Comparison of ENCODE assay signal across 7 mouse cellular contexts in the genomic region with DNA sequence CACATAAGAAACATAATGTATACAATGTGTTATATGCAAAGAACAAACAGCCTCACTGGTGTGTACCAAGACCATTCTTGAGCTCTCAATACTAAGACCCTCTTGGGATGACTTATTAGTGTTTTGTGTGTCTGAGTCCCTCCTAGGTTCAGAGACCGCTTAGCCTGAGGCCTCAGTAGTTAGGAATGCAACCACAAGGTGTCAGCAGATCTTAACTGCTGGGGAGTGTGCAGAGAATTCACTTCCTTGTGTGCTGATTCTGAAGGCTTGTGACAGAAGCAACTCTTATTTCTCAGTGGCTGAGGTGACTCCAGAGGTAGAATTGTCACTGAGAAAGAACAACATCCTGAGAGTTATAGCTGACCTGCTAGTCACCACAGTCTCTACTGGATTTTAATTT.
A peak's percentile ranks its signal among the peaks of the same experiment; 100 is the strongest.
DNase-seq lines count a peak whose midpoint lies in the region; ATAC-seq and TF ChIP-seq lines count a peak whose summit lies in the region.
"Not testable (repeated sequence)": the region's sequence is repeated elsewhere in the genome, so short reads cannot be mapped to it uniquely, and the experiment has no call there.

No protein-coding gene starts in this region.

- H3K27ac ChIP-seq in CH12.LX (ENCODE audit: insufficient read depth, low read depth); hindbrain, embryonic 11.5 days (ENCODE audit: low read depth, low read length); layer of hippocampus, adult 2 months; midbrain, embryonic 16.5 days (ENCODE audit: low read length); stomach, postnatal 0 days (replicated peaks): not testable (repeated sequence)

- ATAC-seq in hindbrain, embryonic 11.5 days (ENCODE audit: low FRiP score); stomach, postnatal 0 days (ENCODE audit: low FRiP score, low TSS enrichment): not testable (repeated sequence)
- ATAC-seq in megakaryocyte progenitor cell, adult 5-6 weeks (replicated peaks; ENCODE audit: poor library complexity), result peak; percentile 77
- peak; percentile 68; the same call in 1 of the 2 replicates for ATAC-seq in midbrain, embryonic 16.5 days

- peak; percentile 16 for DNase-seq in CH12.LX (ENCODE audit: extremely low read depth)
- peak; percentile 3 for DNase-seq in embryo, embryonic 11 days
- DNase-seq in hindbrain, embryonic 11.5 days (ENCODE audit: low spot score), result peak; percentile 11
- not testable (repeated sequence) for DNase-seq in layer of hippocampus, adult 2 months (ENCODE audit: low spot score in 2 of 2); stomach, postnatal 0 days (ENCODE audit: low spot score)

- not testable (repeated sequence) for H3K79me2 ChIP-seq in CH12.LX (replicated peaks; ENCODE audit: control insufficient read depth, extremely low read depth, insufficient read depth, poor library complexity, severe bottlenecking)

- not testable (repeated sequence) for H3K9ac ChIP-seq in CH12.LX (ENCODE audit: insufficient read depth, low read depth); hindbrain, embryonic 11.5 days (ENCODE audit: low read depth, low read length); midbrain, embryonic 16.5 days (ENCODE audit: low read depth, low read length); stomach, postnatal 0 days (ENCODE audit: low read length)

- dilution Hi-C loops in CH12.LX (cut with MboI; ENCODE audit: extremely low pct_ligation_motif_present, extremely low pct_unique_long_range_greater_than_20kb, low sequenced_read_pairs), result not testable (repeated sequence)

- H3K27me3 ChIP-seq in CH12.LX (replicated peaks); hindbrain, embryonic 11.5 days (ENCODE audit: control insufficient read depth, insufficient read depth, low read length); midbrain, embryonic 16.5 days (ENCODE audit: control insufficient read depth, insufficient read depth, low read depth, low read length); stomach, postnatal 0 days (ENCODE audit: control insufficient read depth, insufficient read depth, low read length): not testable (repeated sequence)

- TF ChIP-seq RAD21 in CH12.LX (IDR thresholded peaks at IDR 0.05; ENCODE audit: low read depth, low read length), result not testable (repeated sequence)

- not testable (repeated sequence) for H3K4me3 ChIP-seq in CH12.LX (replicated peaks in 1 of 3; ENCODE audit: low read depth in 2 of 3, low read length in 2 of 3, poor library complexity in 1 of 3); hindbrain, embryonic 11.5 days (ENCODE audit: low read depth, low read length); layer of hippocampus, adult 2 months; midbrain, embryonic 16.5 days (ENCODE audit: low read depth, low read length); stomach, postnatal 0 days (ENCODE audit: low read depth, low read length)

- not testable (repeated sequence) for H3K4me1 ChIP-seq in CH12.LX (ENCODE audit: control insufficient read depth in 1 of 2, insufficient read depth in 2 of 2); hindbrain, embryonic 11.5 days (replicated peaks; ENCODE audit: control insufficient read depth, insufficient read depth, low read length); midbrain, embryonic 16.5 days (ENCODE audit: control insufficient read depth, insufficient read depth, low read length); stomach, postnatal 0 days (replicated peaks; ENCODE audit: control insufficient read depth, insufficient read depth)

- in situ Hi-C loops in CH12.LX (cut with MboI; ENCODE audit: low pct_ligation_motif_present, low pct_unique_long_range_greater_than_20kb, low sequenced_read_pairs), result not testable (repeated sequence)

- TF ChIP-seq EP300 in CH12.LX (IDR thresholded peaks at IDR 0.05; ENCODE audit: low read length); stomach, postnatal 0 days (optimal IDR thresholded peaks at IDR 0.05): not testable (repeated sequence)

- not testable (repeated sequence) for H3K36me3 ChIP-seq in CH12.LX (replicated peaks in 1 of 2; ENCODE audit: control insufficient read depth in 1 of 2, insufficient read depth in 1 of 2, low read length in 1 of 2); hindbrain, embryonic 11.5 days (ENCODE audit: control insufficient read depth, insufficient read depth, low read length); midbrain, embryonic 16.5 days (ENCODE audit: control insufficient read depth, insufficient read depth, low read length); stomach, postnatal 0 days (ENCODE audit: control insufficient read depth, insufficient read depth, low read length)

- 42% methylated on average over 1 of the region's 1 CpGs for WGBS in hindbrain, embryonic 11.5 days
- 25% methylated on average over 1 of the region's 1 CpGs for WGBS in midbrain, embryonic 16.5 days
- WGBS in stomach, postnatal 0 days, result 13% methylated on average over 1 of the region's 1 CpGs

- H3K4me2 ChIP-seq in CH12.LX (ENCODE audit: insufficient read depth, low read depth, poor library complexity, severe bottlenecking); hindbrain, embryonic 11.5 days (replicated peaks; ENCODE audit: low read depth, low read length); midbrain, embryonic 16.5 days (ENCODE audit: low read length); stomach, postnatal 0 days (replicated peaks; ENCODE audit: low read depth): not testable (repeated sequence)

- not testable (repeated sequence) for H3K9me3 ChIP-seq in CH12.LX (replicated peaks; ENCODE audit: low read length); hindbrain, embryonic 11.5 days (ENCODE audit: control insufficient read depth, low read length); midbrain, embryonic 16.5 days (replicated peaks; ENCODE audit: control insufficient read depth, low read length, poor library complexity, severe bottlenecking); stomach, postnatal 0 days (ENCODE audit: control insufficient read depth, low read length)

- TF ChIP-seq CTCF in CH12.LX (conservative IDR thresholded peaks at IDR 0.05 in 1 of 2, IDR thresholded peaks at IDR 0.05 in 1 of 2; ENCODE audit: low read depth in 2 of 2, low read length in 2 of 2), result peak in 1 of 2 experiments; percentile 36; a peak in 2 of 4 replicates
- TF ChIP-seq CTCF in layer of hippocampus, adult 2 months (conservative IDR thresholded peaks at IDR 0.05), result peak; percentile 44
- TF ChIP-seq CTCF in stomach, postnatal 0 days (IDR thresholded peaks at IDR 0.05; ENCODE audit: low read depth), result peak; percentile 49

- TF ChIP-seq POLR2A in CH12.LX (IDR thresholded peaks at IDR 0.05; ENCODE audit: low read depth, low read length), result not testable (repeated sequence)
